Mouse (Mus musculus) ES-CJ7 (cell line): ENCODE measurements around the gene Npdc1.
A peak's percentile ranks its signal among the peaks of the same experiment; 100 is the strongest.

Source experiments
- DNase-seq: peaks from one replicate; pipeline ENCODE4 v3.0.0; 2011; ENCODE audit warnings: low read depth, low spot score

Gene Npdc1

DNA sequence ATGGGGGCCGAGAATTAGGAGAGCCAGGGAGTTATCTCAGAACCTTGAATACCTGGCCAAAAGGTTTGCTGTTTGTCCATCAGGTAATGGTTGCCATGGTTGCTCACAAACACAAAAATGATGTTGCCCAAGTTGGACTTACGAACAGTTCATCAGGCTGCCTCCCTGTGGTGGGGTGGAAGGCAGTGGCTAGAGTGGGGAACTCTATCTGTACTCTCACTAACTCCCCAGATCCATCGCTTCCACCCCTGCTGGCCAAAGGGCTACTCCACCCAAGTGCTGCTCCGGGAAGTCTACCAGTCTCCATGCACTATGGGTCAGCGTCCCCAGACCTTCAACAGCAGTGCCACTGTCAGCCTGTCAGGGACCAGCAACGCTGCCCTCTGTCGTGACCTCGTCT, at the start of gene Npdc1:
Npdc1 (plus strand) TSS at position 301 of the 400 bp plus-strand sequence.
- DNase-seq = no peak

GRCm38 (mm10) chr2:25349499-25349898, 49.7 kb upstream of the Npdc1 start:
- no peak for DNase-seq

DNA sequence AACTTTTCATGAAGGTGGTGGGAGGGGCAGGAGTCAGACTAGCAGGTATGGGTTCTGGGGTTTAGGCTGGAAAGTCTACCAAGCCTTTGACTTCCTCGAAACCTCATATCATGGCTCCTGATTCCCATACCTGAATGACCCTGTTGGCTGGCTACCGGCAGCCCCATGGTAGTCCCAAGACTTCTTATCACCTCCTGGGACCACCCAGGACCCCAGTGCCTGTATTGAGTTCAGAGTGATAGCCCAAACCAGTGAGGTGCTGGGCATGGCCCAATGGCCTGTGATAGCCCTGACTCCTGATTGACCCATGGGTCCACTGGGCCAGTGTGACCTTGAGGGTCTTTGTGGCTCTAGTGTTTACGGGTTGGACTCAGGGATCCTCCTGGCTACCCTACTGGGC, 48.5 kb upstream of the Npdc1 start:
- DNase-seq = no peak

GRCm38 (mm10) chr2:25354211-25354610, 44.9 kb upstream of the Npdc1 start:
- no peak for DNase-seq

- no peak for DNase-seq
Observed at GRCm38 (mm10) chr2:25355419-25356066, 43.6 kb upstream of the Npdc1 start.

DNA sequence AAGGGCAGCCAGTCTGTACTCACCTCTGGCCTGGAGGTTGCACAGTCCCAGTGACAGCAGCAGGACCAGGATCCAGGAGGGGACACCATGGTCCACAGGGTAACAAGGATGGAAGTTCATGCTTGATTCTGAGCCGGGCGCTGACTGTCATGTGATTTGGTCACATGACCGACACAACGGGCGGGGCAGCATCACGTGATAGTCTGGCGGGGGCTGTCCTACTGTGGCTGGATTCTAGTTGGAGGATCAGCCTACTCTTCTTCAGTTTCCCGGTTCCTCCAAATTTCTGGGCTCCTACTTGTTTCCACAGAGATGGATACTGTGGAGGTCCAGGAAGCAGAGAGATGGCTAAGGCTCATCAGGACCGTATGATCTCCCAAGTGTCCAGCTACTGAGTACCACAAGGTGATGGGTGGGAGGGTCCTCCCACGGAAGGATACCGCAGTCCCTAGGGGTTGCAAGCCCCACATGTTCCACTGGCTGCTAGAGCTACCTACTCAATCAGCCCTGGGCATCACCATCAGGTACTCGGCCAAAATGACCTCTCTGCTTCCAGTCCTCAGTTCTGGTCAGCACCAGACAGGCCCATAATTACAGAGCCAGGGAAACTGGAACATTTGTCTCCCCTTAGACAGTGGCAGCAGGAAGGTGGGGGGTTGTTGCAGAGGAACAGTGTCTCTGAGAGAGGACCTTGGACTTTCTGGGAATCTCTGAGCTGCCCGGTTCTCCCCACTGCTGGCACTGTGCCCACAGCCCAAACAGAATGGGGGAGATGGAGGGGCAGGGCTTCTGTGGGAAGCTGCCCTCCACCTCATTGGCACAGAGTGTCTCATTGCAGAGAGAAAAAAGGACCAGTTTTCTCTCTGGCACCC, 42.7 kb upstream of the Npdc1 start, which contains the start of gene Dpp7:
Dpp7 (minus strand) TSS at position 152 of the 872 bp plus-strand sequence.
- DNase-seq = peak; percentile 92

- DNase-seq = no peak
Observed at GRCm38 (mm10) chr2:25359848-25360247, 39.3 kb upstream of the Npdc1 start.

DNA sequence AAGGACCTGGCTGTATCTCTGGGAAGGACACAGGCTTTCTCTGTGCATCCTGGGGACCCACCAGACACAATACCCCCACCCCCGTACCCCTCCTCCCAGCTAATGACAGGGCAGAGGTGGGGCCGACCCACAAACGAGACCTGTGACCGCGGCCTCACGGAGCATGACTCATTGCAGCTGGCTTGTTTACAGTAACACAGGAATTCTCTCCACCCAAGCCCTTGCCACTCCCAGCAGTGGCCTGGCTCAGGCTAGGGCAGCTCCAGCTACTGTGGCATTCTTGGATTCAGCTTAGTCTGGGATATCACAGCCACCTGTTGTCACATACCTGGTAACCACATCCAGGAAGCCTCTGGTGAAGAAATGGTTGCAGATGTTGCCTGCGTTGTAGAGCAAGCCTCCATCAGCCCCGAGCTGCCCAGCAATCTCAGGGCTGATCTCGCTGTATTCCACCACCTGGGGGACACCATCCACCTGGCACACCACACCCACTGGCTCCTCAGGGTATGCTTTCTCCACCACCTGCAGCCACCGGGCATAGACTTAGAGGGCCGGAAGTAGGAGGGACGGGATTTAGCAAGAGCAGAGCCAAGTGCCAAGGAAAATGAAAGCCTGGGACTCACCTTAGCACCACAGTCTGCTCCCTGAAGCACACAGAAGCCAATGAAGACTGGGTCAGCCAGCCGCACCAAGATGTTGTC, 35.5 kb upstream of the Npdc1 start:
- no peak for DNase-seq

GRCm38 (mm10) chr2:25364313-25364712, 34.8 kb upstream of the Npdc1 start:
- no peak for DNase-seq

DNA sequence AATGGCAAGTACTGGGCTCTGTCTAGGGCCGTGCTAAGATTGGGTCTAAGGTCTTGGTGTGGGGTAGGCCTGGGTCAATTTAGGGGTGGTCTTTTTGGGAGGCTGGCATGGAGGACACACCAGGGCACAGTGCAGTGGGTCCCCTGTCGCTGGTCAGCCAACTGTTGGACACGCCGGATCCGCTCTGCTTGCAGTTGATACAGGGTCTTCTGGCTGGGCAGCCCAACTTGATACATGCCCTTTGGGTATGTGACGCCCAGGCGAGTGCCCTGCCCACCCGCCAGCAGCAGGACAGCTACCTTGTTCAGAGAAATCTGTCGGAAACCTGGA, 34.4 kb upstream of the Npdc1 start:
- no peak for DNase-seq

- DNase-seq = peak; percentile 88
Observed at GRCm38 (mm10) chr2:25365091-25365761, 33.9 kb upstream of the Npdc1 start, which contains the start of gene Uap1l1. TSS of gene Uap1l1 (minus strand) at chr2:25365682.

GRCm38 (mm10) chr2:25369996-25370395, 29.2 kb upstream of the Npdc1 start:
- no peak for DNase-seq

DNA sequence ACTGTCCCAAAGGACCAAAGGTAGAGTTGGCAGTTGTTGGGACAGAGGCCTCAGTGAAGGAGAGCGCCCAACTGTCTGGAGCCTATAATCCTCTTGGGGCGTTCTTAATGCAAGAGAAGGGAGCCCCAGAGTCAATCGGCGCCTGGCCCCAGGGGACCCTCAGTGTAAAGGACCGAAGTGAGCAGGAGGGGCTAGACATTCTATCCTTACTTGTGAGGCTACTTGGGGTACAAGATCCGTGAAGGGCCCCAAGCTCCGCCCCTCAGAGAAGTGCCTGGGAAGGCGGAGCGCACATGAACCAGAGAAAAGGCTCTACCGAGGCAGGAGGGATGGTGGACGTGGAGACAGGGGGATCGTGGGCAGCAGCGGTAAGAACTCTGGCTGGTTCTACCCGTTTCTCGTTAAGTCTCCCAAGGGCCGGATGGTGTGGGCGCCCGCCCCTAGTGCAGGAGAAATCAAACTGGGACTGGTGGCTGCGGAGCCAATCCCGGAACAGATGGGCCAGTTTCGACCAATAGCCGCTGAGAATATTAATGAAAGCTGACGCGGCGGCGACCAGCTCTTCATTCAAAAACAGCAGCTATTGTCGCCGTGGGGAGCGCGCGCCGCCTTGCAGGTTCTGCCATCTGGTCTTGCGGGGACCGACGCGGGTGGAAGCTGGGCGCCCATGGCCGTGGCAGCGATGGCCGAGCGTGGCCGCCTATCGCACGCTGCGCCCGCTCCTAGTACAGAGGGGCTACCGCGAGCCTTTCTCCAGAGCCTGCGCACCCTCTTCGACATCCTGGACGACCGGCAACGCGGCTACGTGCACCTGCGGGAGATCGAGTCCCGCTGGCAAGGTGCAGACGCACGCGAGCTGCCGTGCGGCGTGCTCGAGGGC, 27.1 kb upstream of the Npdc1 start, which contains the start of gene Sapcd2:
Sapcd2 (plus strand) TSS at position 558 of the 880 bp plus-strand sequence.
- peak; percentile 89 for DNase-seq

DNA sequence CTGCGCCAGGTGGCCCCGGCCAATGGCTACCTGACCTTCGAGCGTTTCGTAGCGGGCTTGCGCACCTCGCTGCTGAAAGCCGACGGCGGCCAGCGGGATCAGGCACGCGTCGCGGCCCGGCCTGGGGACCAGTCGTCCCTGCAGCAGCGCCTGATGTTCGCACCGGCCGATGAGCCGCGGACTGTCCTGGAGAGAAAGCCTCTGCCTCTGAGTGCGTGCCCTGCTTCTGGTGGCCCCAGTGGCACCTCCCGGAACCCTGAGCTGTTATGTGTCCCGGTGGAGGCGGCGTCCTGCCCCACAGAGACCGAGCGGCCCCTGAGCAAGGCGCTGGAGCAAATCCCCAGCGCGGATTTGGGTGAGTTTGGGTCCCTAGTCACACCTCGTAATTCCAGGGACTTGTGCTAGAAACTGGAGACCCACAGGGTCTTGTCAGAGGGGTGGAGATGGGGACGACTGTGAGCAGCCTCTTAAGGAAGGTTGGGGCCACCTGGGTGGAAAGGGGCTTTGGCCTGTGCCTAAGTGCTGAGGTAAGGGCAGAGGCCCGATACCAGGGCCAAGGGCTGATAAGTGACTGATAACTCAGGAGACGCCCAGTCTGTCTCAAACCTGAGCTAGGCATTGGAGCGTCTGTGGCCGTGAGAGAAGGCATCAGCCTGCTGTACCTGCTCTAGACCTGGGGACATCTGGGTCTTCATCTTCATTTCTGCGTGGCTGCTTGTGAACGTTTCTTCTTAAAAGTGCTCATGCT, 26.3 kb upstream of the Npdc1 start:
- DNase-seq = no peak

DNA sequence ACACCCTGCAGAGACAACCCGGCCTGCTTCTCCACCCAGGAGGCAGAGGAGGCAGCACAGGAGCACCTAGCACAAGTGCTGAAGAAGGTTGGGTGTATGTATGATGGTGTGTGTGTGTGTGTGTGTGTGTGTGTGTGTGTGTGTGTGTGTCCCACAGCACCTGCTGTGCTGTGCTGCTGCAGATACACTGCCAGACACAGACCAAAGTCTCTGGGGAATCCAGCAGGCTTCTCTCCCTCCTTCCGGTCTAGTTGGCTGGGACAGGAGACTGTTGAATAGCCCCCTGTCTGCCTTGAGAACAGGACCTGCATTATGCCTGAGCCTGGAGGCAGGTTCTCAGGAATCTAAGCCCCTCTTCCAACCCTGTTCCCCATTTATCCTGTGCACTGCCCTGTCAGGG, 25.7 kb upstream of the Npdc1 start:
- no peak for DNase-seq

DNA sequence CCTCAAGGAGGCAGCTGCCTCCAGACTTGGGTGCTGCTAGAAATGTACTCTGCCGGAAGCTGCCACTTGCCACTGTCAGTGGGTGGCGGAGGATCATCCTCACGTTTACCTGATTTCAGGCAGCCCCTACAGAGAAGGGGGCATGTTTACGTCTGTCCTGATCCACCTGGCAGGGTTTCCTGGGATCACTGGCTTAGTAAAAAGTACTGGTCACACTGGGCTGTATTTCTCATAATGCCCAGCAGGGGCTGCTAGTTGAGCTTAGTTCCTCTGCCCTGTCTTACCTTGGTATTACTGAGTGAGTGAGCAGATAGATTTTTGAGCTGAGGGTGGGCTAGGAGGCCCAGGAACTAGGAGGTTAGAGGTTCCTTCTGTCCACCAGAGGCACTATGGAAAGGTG, 22.6 kb upstream of the Npdc1 start:
- DNase-seq = peak; percentile 67

- DNase-seq = no peak
Observed at GRCm38 (mm10) chr2:25384492-25384891, 14.7 kb upstream of the Npdc1 start.

- DNase-seq = no peak
Observed at GRCm38 (mm10) chr2:25391266-25391665, 7.9 kb upstream of the Npdc1 start.

GRCm38 (mm10) chr2:25394281-25395221, 4.6 kb upstream of the Npdc1 start:
- no peak for DNase-seq
